Mouse (Mus musculus): ENCODE results near the gene Hcn2.
A peak's percentile ranks its signal among the peaks of the same experiment; 100 is the strongest.

The Hcn2 gene

GRCm38 (mm10) chr10:79708668-79709067, 7.8 kb upstream of the Hcn2 start:
- DNase-seq (ENCODE audit: low spot score in 2 of 2) = no peak

GRCm38 (mm10) chr10:79709307-79709706, 7.1 kb upstream of the Hcn2 start:
- no peak for DNase-seq (ENCODE audit: low spot score in 2 of 2)

- DNase-seq (ENCODE audit: low spot score in 2 of 2) = no peak
Observed at GRCm38 (mm10) chr10:79712029-79712428, 4.4 kb upstream of the Hcn2 start.

GRCm38 (mm10) chr10:79712499-79713126, 3.8 kb upstream of the Hcn2 start:
- DNase-seq (ENCODE audit: low spot score in 2 of 2) = peak; percentile 57 to 59

GRCm38 (mm10) chr10:79713163-79713562, 3.3 kb upstream of the Hcn2 start:
- DNase-seq (ENCODE audit: low spot score in 2 of 2) = no peak

GRCm38 (mm10) chr10:79714996-79715395, 1.4 kb upstream of the Hcn2 start:
- DNase-seq (ENCODE audit: low spot score in 2 of 2) = no peak

- no peak for DNase-seq (ENCODE audit: low spot score in 2 of 2)
Observed at GRCm38 (mm10) chr10:79716988-79717355, 538 bp downstream of the Hcn2 start.

- DNase-seq (ENCODE audit: low spot score in 2 of 2) = no peak
Observed at GRCm38 (mm10) chr10:79717640-79718357, 1.4 kb downstream of the Hcn2 start.

GRCm38 (mm10) chr10:79721089-79721488, 4.7 kb downstream of the Hcn2 start:
- DNase-seq (ENCODE audit: low spot score in 2 of 2) = no peak

- DNase-seq (ENCODE audit: low spot score in 2 of 2) = no peak
Observed at GRCm38 (mm10) chr10:79723047-79723446, 6.6 kb downstream of the Hcn2 start.

GRCm38 (mm10) chr10:79723692-79724091, 7.3 kb downstream of the Hcn2 start:
- DNase-seq (ENCODE audit: low spot score in 2 of 2) = no peak

GRCm38 (mm10) chr10:79726090-79726489, 9.7 kb downstream of the Hcn2 start:
- DNase-seq (ENCODE audit: low spot score in 2 of 2) = no peak

GRCm38 (mm10) chr10:79728323-79729249, 12.2 kb downstream of the Hcn2 start:
- peak; percentile 58 to 70 for DNase-seq (ENCODE audit: low spot score in 2 of 2)

GRCm38 (mm10) chr10:79729357-79729965, 13.0 kb downstream of the Hcn2 start:
- DNase-seq (ENCODE audit: low spot score in 2 of 2) = no peak

- no peak for DNase-seq (ENCODE audit: low spot score in 2 of 2)
Observed at GRCm38 (mm10) chr10:79732500-79732899, 16.1 kb downstream of the Hcn2 start.

- no peak for DNase-seq (ENCODE audit: low spot score in 2 of 2)
Observed at GRCm38 (mm10) chr10:79733847-79734246, 17.4 kb downstream of the Hcn2 start.

GRCm38 (mm10) chr10:79735361-79735760, 18.9 kb downstream of the Hcn2 start:
- no peak for DNase-seq (ENCODE audit: low spot score in 2 of 2)

- DNase-seq (ENCODE audit: low spot score in 2 of 2) = no peak
Observed at GRCm38 (mm10) chr10:79736706-79737105, 20.3 kb downstream of the Hcn2 start.

- DNase-seq (ENCODE audit: low spot score in 2 of 2) = no peak
Observed at GRCm38 (mm10) chr10:79738259-79738658, 21.8 kb downstream of the Hcn2 start.

- no peak for DNase-seq (ENCODE audit: low spot score in 2 of 2)
Observed at GRCm38 (mm10) chr10:79739234-79739633, 22.8 kb downstream of the Hcn2 start.

- DNase-seq (ENCODE audit: low spot score in 2 of 2) = no peak
Observed at GRCm38 (mm10) chr10:79740863-79741262, 24.4 kb downstream of the Hcn2 start.

GRCm38 (mm10) chr10:79743161-79743560, 26.7 kb downstream of the Hcn2 start:
- no peak for DNase-seq (ENCODE audit: low spot score in 2 of 2)
